Mouse (Mus musculus): ENCODE results near the gene Pyroxd1. TPM values are rescaled to one million over a fixed set of nuclear protein-coding genes. Genes with fewer than 3 reads are reported as not detected.

The Pyroxd1 gene
- total RNA-seq, 2 experiments from 2014 or later = 11.0 to 15.8 TPM

Other genes starting within 250 kb of the Pyroxd1 start
- gene Slco1a6, start 137.1 kb upstream of the Pyroxd1 start, total RNA-seq (2021) = not detected
- gene Iapp, start 47.2 kb upstream of the Pyroxd1 start, total RNA-seq (2021) = not detected
- not detected for gene Slco1a5, start 22.7 kb upstream of the Pyroxd1 start, total RNA-seq (2021)
- 10 to 100 TPM; 18.6 to 20.2 TPM for gene Recql, start 41.4 kb downstream of the Pyroxd1 start, total RNA-seq (2021)
- gene Golt1b, start 41.6 kb downstream of the Pyroxd1 start, total RNA-seq (2021) = 10 to 100 TPM; 29.0 to 29.5 TPM
- 1 to 10 TPM in 1 of 2 experiments, under 1 TPM in 1; 0.92 to 2.1 TPM for gene Spx, start 67.8 kb downstream of the Pyroxd1 start, total RNA-seq (2021)
- not detected for gene Gys2, start 127.5 kb downstream of the Pyroxd1 start, total RNA-seq (2021)
- 100 to 1,000 TPM; 689 to 743 TPM for gene Ldhb, start 162.3 kb downstream of the Pyroxd1 start, total RNA-seq (2021)
- 1 to 10 TPM; 3.9 to 4.4 TPM for gene Kcnj8, start 226.0 kb downstream of the Pyroxd1 start, total RNA-seq (2021)

Data from left cerebral cortex, postnatal 14 days (tissue).